Mouse (Mus musculus) fibroblast of lung, adult 2 months (primary cell): ENCODE measurements around the gene Efcab6.
A peak's percentile ranks its signal among the peaks of the same experiment; 100 is the strongest.

ENCODE experiments used
- DNase-seq: peaks from one replicate; pipeline ENCODE4 v3.0.0-alpha.2; 2011; ENCODE audit warnings: low read depth

Gene Efcab6

DNA sequence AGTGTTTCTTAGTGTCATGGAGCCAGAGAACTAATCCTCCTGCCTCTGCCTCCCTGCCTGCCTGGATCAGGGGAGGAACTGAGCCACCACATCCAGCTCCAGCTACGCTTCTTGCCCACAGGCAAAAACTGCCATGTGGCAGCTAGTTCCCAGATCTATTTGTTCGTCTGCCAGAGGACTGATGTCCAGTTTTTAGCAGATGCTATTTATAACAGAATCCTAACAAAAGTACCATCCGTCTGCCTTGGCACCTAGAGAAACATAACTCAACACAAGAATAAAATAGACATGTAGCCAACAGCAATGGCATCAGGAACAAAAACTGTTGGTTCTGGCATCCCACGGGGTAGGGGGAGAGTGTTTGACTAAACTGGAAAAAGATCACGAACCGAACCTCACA, 6.3 kb downstream of the Efcab6 start:
- no peak for DNase-seq

DNA sequence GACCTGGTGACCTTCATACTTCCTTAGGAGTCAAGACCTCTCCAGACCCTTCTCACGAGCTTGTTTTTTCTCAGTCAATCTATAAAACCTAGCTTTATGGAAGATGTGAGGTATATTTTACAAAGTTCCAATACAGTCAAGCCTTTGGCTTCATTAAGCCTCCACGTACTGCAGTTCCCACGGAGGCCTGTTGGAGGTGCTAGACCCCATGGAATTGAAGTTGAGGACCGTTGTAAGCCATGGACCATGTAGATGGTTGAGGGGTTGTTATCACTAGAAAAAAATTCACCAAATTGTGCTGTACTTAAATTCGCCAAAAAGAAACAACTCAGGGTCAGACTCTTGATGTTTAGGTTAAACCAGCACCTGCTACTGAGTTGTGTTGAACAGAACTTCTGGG, 9.1 kb downstream of the Efcab6 start:
- DNase-seq: no peak

GRCm38 (mm10) chr15:84053859-84054258, 11.3 kb downstream of the Efcab6 start:
- peak; percentile 21 for DNase-seq

DNA sequence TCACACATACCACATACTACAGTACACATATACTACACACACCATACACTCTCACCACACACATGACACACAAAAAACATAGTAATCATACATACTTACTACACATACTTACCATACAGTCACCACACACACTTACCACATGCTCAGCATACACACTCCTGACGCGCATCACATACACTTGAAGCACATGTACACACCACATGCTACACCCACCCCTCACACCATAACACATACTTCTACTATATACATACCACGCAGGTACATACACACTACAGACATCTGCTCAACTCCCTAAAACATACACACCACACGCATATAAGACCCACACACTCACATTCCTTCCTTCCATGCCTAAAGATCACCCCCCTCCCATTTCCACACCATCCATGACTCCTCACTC, 11.9 kb downstream of the Efcab6 start:
- DNase-seq: no peak

DNA sequence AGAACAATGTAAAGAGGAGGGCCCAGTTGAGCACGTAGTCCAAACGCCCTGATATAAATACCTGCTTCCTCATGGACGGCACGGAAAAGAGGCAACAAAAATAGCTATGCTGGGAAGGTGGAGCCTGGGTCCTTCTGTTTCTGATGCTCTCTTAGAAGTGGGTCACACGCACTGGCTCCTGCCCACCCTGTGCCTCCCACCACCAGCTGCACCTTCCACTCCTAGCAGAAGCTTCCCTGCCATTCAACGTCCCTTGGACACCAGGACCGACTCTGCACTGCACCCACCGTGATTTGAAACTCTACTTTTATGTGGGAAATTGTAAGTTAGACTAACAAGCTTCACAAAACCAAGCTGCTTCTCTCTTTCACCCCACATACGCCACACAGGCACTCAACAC, 12.8 kb downstream of the Efcab6 start:
- DNase-seq: no peak

DNA sequence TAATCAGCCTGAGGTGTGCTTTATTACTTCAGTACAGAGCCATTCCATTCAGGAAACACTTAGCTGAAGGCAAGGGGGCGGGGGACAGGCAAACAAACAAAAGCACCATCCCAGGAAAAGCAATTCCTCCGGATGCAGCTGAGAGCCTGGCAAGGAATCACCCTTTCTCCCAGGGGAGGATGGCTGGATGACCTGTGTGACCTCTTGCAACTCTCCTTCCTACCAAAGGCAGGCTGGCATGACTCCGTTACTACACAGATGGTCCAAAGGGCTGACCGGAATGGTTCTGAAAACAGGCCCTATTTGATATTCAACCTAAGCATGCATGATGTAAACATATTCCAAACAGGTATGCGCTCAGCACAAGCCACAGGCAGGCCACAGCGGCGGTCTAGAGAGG, 15.6 kb downstream of the Efcab6 start:
- no peak for DNase-seq

- DNase-seq: no peak
These were observed 19.6 kb downstream of the Efcab6 start for GRCm38 (mm10) chr15:84045562-84045961.

DNA sequence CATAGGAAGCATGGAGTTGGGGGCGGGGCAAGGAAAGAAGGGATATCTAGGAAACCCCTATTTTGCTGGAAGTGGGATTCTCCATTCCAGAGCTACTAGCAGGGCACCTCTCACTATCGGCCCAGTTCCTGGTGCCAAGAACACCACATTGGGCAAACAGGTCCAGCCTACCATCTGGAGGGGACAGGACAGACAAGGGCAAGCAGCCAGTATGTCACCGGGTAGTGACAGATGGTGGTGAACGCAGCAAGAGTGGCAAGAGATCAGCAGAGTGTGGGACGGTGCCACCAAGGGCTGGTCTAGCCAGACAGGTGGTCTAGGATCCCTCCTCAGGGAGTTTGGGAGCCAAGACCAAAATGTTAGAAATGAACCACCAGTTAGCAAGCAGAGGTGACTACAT, 28.1 kb downstream of the Efcab6 start:
- no peak for DNase-seq

DNA sequence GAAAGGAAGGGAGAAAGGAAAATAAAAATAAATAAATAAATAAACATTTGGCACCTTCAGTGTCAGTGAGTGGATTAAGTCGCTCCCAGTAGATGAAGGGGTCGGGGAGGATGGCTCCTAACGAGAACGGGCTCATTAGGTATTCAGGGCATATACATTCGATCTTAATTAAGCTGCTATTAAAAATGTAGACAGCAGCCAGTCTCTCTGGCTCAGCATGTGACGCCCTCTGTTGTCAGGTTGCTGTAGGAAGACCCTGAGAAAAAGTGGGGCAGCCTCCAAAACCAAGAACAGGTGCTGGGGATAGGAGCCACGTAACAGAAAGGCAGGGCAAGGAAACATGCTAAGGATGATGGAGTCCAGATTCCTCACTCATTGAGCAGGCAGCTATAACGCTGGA, 39.5 kb downstream of the Efcab6 start:
- DNase-seq: no peak

- no peak for DNase-seq
These were observed 40.3 kb downstream of the Efcab6 start for GRCm38 (mm10) chr15:84024851-84025250.

- no peak for DNase-seq
These were observed 55.7 kb downstream of the Efcab6 start for GRCm38 (mm10) chr15:84009366-84010083.

- DNase-seq: no peak
These were observed 60.9 kb downstream of the Efcab6 start for GRCm38 (mm10) chr15:84004306-84004705.

DNA sequence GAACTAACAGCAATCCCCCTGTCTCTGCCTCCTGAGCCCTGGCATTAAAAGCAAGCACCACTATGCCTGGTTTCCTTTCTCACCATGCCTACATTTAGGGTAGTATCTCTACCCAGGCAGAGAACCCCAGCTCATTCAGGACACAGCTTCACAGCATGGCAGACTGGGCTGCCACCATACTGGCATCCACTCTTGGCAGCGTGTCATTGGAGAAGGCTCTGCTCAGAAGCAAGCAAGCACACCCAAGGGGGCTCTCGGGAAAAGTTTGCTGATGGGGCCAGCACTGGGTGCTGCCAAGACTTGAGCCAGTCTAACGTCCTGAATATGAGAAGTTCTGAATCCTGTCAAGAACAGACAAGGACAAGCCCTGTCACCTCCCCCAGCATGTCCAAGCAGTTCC, 66.1 kb downstream of the Efcab6 start:
- no peak for DNase-seq

GRCm38 (mm10) chr15:83998586-83998985, 66.6 kb downstream of the Efcab6 start:
- no peak for DNase-seq

DNA sequence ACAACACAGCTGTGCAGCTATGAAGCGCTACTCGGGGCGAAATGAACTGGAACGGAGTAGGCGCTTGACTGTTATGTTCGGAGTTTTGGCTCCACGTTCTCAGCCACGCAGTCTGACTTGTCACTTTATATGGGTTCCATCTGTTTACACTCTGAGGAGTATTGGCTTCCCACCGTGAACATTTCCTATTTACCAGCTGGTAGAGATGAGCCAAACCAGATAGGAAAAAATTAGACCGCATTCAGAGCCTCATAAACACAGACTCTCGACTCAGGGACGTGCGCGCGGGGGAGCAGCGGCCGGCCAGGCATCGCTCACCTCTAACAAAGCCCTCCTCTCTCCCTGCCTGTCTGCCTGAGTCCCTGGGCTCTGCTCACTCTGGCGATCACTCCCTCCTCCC, 67.1 kb downstream of the Efcab6 start:
- DNase-seq: no peak

DNA sequence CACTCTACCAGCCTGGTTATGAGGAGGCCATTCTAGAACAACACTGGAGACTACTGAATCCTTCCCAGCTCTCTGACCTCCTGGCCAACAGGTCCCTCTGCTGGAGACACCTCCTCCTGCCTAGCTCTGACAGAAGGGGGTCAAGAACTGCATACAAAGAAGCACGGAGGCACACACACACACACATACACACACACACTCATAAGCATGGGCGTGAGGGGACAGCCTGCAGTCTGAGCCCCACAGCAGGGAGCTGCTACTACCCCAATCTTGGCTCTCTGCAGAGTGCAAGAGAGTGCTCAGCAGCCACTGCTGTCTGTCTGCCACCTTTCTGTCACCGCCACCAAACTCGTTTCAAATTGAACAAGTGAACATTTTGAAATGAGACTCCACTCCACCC, 67.6 kb downstream of the Efcab6 start:
- no peak for DNase-seq

DNA sequence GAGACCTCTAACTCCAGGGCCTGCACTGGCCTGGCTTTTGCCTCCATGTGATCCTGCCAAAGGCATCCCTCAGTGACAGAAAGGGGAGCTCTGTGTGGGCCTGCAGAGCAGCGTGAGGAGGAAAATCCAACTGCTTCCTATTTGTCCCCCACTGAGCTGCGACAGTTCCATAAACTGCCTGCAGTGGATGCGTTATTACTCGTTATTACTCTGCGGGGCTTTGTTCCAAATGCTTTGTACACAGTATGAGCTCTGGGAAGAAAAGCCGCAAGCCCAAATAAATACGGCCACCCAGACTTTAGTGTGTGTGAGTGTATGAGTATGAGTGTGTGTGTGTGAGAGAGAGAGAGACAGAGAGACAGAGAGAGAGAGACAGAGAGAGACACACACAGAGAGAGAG, 68.3 kb downstream of the Efcab6 start:
- DNase-seq: no peak

DNA sequence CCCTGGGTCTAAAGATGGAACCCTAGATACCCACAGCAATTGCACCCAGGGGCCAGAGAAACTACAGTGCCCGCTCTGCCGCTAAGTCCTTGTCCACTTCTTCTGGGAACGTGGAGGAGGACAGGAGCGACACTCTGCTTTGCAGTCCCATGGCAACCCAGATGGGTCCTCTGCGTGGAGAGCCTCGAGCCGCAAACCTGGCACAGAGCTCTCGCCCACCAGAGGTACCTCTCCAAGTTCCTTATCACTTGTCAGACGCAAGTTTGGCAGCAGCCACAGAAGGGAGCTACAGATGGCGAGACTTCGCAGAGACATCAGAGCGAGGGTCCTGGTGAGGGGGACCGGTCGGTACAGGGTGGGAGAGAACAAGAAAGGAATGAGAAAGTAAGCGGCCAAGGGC, 73.0 kb downstream of the Efcab6 start:
- DNase-seq: no peak

GRCm38 (mm10) chr15:83991461-83991860, 73.7 kb downstream of the Efcab6 start:
- DNase-seq: no peak

DNA sequence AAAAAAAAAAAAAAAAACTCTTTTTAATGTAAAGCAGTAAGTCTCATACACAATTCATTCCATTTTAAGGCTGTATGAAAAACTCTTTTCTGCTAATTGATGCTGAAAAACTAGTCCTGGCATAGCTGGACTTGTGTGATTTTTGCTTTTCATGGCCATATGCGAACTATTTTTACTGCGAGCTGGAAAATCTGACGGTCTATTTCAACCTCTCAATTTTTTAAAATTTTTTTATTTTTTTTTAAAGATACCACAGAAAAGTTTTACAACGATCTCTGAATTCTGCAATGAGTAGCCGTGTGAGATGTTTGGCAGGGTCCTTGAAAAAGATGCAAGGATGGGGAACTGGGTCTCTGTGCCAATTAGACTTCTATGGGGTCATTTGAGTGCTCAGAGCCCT, 75.9 kb downstream of the Efcab6 start:
- DNase-seq: no peak

- no peak for DNase-seq
These were observed 77.1 kb downstream of the Efcab6 start for GRCm38 (mm10) chr15:83988087-83988486.

- no peak for DNase-seq
These were observed 82.8 kb downstream of the Efcab6 start for GRCm38 (mm10) chr15:83982186-83982936.

DNA sequence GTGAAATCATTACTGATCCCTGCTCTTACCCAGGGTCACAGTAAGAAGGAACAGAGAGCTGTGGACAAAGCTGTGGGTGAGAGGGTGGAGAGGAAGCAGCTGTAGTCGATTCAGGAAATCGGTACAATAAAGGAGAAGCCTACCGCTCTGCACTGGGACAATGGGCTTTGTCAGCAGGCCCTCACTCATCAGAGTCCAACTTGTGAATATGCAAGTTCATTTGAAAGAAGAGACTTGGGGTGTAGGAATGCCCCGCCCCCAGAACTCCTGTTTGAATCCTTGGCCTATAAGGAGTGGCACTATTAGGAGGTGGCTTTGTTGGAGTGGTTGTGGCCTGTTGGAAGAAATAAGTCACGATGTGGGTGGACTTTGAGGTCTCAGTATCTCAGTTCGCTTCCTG, 86.3 kb downstream of the Efcab6 start:
- no peak for DNase-seq

DNA sequence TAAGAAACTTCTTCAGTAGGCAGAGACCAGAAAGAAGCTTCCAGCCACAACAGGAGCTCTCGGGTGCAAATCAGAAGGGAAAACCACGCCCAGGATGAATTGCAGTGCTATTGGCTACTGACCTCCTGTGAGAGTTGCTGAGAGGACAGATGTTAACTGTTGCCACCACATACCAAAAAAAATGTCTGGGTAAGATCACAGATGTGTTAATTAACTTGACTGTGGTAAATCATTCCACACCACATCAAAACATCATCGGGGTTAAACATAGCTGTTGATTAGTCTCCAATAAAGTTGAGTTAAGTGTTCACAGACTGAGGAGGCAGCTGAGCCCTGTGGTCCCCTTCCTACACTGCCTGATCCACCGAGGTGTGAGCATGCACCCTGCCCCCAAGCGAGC, 88.1 kb downstream of the Efcab6 start:
- DNase-seq: no peak
